Mouse (Mus musculus) bone marrow macrophage, adult 2 months (primary cell): Measurements from ENCODE around the gene Hipk2. TPM values are rescaled to one million over a fixed set of nuclear protein-coding genes. Genes with fewer than 3 reads are reported as not detected.
A peak's percentile ranks its signal among the peaks of the same experiment; 100 is the strongest.

Source experiments
- H3K27ac ChIP-seq: 2 replicates; pipeline ENCODE4 v1.5.1; 2012; ENCODE audit warnings: low read depth, low read length; ENCODE audit not compliant: insufficient read depth
- H3K4me1 ChIP-seq: 2 replicates; pipeline ENCODE4 v1.6.1; 2012; ENCODE audit warnings: low read length; ENCODE audit not compliant: control insufficient read depth, insufficient read depth
- H3K4me3 ChIP-seq: 2 replicates; pipeline ENCODE4 v1.5.1; 2012; ENCODE audit warnings: mild to moderate bottlenecking, low read length, moderate library complexity; ENCODE audit not compliant: insufficient read depth
- CTCF ChIP-seq: IDR thresholded peaks from 2 replicates; pipeline ENCODE4 v1.5.1; 2012; ENCODE audit warnings: low read depth, mild to moderate bottlenecking, low read length, moderate library complexity
- POLR2A ChIP-seq: IDR thresholded peaks from 2 replicates; pipeline ENCODE4 v1.6.1; 2012; ENCODE audit warnings: mild to moderate bottlenecking, low read depth, low read length, borderline replicate concordance
- polyA plus RNA-seq: library from polyadenylated mRNA; stranded (reverse); fragments of >200 nt; gene quantifications from 2 replicates; pipeline ENCODE4 v1.2.4, GENCODE M21; 2012; ENCODE audit not compliant: missing spikeins, insufficient read depth, insufficient read length

Gene Hipk2
- polyA plus RNA-seq = 18.7 and 20.9 TPM in 2 replicates

DNA sequence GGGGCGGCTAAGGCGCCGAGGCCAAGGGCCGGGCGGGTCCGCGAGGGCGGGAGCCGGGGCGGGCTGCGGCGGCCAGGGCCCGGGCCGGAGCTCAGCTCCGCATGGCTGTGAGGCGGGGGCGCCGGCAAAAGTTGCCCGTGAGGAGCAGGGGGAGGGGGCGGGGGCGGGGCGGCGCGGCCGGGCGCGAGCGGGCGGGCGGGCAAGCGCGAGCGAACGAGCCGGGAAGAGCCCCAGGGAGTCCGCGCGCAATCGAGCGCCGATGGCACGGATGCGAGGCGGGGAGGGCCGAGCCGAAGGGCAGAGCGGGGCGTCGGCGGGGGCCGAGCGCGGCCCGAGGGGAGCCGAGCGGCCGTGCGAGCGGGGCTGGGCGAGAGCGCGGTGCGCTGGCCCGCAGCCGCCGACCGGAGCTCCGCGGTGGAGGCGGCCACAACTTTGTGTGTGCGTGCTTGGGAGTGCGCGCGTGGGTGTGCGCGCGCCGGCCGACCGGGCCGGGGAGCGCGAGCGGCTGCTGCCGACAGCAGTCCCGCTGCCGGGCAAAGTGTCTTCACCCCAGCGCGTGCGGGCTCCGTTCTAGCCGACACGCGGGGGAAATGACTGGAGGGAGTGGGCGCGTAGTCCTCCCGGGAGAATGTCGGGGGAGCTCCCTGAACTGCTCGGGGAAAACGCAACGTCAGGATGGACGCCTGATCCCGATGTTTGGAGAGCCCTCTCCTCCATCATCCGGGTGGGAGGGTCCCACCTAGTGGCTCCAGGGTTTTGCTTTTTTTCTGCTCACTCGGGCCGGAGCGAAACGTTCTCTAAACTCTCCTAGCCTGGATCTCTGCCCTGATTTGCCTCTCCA, at the start of gene Hipk2:
Gene Hipk2, minus strand, starts transcription at position 95 of the 841 bp plus-strand sequence.
- Histone ChIP-seq H3K4me3 (peak within 1 kb of the TSS; percentile 99), H3K27ac (peak within 1 kb of the TSS; percentile 68), H3K4me1 (peaks cover 19% of the 10 kb centered on the region)
- TF ChIP-seq CTCF (no peak), POLR2A (no peak)

DNA sequence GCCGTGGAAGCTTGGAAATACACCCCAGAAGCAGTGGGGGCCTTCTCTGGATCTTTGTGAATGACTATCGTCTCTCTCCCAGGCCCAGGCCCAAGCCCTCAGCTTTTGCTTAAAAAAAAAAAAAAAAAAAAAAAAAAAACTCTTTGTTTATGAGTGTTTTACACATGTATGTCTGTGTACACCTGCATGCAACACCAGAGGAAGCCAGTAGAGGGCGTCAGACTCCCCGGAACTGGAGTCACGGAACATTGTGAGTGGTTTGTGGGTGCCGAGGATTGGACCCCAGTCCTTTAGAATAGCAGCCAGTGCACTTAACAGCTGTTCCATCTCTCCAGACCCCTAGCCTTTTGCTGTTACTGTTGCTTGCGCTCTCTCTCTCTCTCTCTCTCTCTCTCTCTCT, 49.8 kb upstream of the Hipk2 start:
- no peaks in the 10 kb centered on the region; the same call in 1 of the 2 replicates for H3K4me1 ChIP-seq
- no peak overlapping the region for H3K4me3 ChIP-seq
- no peak overlapping the region for H3K27ac ChIP-seq
- TF ChIP-seq CTCF (peak; percentile 22; the same call in 1 of the 2 replicates), POLR2A (no peak)

DNA sequence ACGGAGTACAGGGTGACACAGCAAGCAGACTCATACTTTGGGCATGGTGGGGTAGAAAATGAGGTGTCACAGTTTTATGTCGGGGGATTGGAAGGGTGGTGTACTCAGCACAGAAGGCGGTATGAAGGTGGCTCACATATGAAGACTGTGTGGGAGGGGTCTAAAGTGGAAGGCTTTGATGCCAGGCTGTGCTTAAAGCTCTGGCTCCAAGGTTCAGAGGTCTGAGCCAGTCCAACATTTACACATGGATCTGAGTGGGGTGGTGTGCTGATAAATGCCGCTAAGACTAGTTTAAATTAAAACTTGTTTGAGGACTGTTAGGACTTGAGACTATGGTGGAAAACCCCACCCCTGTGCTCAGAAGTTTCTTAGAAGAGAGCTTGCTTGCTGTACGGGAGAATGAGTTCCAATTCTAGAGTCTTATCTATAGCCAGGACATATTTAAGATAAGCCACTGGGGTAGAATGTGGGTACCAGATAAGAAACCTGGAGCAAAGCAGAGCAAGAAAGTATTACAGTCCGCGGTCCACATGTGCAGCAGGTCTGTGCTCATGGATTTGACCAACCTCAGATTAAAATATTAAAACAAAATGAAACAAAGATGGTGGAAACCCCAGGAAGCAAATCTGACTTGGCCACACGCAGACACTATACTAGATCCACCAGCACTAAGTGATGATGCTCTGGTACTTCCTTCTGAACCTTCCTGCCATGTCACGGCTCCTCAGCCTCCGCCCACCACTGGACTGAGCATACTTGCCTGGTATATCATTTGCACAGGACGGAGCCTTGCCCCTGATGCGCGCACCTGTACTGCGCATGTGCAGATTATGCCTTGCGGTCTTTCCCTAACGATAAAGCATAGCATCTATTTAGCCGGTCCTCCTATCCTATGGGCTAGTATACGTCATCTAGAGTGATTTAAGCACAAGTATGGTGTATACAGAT, 48.2 kb upstream of the Hipk2 start:
- H3K4me3 ChIP-seq = no peak overlapping the region
- no peak for TF ChIP-seq CTCF
- no peak for TF ChIP-seq POLR2A
- H3K27ac ChIP-seq = no peak overlapping the region
- H3K4me1 ChIP-seq = peaks cover 7% of the 10 kb centered on the region

DNA sequence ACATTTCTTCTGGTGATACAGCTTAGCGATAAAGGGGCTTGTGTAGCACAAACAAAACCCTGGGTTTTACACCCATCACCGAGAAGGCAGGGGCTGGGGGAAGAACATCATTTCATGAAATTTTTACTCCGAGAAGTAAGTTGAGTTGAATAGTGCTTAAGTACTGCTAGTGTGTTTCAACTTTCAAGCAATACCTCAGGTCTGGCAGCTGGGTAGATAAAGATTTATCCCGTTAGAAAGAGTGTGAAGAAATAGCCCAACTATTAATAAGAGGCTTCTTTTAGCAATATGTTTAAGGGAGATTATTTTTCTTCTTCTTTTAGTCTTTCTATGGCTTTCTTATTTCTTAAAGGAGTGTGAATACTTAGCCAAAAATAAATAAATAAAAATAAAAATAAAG, 47.5 kb upstream of the Hipk2 start:
- Histone ChIP-seq H3K4me1 (peaks cover 9% of the 10 kb centered on the region), H3K4me3 (no peak overlapping the region), H3K27ac (no peak overlapping the region)

DNA sequence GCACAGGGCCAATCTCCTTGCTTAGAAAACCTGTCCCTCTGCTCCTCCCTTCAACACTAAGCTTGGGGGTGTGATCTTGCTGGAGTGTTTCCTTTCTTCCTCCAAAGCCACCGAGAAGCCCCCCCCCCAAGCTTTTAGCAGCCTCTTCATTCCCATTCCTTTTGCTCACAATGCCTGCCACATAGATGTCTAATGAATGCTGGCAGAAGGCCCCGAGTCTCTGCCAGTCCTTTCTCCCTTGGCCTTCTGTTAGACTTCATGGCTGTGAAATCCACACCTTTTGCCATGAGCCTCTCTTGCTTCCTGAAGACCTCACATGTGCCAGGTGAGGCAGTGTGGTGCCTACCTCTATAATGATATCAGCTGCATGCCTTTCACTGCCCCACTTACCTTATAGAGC, 46.6 kb upstream of the Hipk2 start:
- H3K27ac ChIP-seq = no peak overlapping the region
- no peak for TF ChIP-seq CTCF
- no peak for TF ChIP-seq POLR2A
- no peak overlapping the region for H3K4me3 ChIP-seq
- H3K4me1 ChIP-seq = peaks cover 18% of the 10 kb centered on the region

More for the DNA sequence above, 47.5 kb upstream of the Hipk2 start:
- TF ChIP-seq POLR2A (no peak), CTCF (no peak)

DNA sequence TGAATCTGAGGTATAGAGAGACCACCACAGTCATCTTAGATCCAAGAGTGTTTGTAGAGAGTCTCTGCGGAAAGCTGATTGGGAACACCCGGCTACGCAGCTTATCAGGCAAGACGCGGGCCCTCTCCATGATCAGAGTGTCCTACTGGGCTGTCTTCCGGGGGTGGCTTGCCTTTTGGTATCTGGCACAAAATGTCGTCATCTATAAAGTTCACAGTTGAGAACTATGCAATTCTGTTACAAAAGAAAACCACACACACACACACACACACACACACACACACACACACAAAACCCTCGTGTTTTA, 45.8 kb upstream of the Hipk2 start:
- Histone ChIP-seq H3K4me3 (no peak overlapping the region), H3K27ac (no peak overlapping the region), H3K4me1 (peaks cover 23% of the 10 kb centered on the region)
- TF ChIP-seq CTCF = no peak
- TF ChIP-seq POLR2A = no peak

DNA sequence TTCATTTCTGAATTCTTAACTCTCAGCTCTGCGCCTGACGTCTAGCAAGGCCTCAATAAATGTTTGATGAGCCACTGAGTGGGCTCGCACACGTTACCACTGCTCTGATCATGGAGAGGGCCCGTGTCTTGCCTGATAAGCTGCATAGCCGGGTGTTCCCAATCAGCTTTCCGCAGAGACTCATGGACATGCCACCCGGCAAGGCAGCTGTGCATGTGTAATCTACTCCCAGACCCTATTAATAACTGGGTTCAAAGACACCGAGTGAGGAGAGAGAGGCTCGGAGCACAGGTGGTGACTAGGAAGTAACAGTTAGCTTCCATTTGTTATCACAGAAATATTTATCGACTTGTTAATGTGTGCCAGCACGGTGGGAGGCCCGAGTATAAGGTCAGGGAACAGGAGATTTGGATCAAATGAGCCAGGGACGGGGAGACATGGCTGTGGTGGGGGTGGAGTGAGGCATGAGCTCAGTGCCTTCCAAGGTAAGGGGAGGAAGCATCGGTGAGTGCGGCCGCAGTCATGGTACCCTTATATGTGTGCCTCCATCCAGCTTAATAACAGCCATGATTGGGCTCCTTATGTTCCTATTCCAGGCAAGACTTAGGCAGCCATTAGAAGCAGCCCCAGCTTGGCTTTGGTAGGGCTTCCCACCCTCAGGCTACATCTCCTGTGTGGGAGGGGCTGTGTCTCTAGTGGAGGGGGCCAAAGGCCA, 45.3 kb upstream of the Hipk2 start:
- TF ChIP-seq CTCF (no peak), POLR2A (no peak)
- Histone ChIP-seq H3K4me3 (no peak overlapping the region), H3K4me1 (peaks cover 23% of the 10 kb centered on the region), H3K27ac (no peak overlapping the region)

DNA sequence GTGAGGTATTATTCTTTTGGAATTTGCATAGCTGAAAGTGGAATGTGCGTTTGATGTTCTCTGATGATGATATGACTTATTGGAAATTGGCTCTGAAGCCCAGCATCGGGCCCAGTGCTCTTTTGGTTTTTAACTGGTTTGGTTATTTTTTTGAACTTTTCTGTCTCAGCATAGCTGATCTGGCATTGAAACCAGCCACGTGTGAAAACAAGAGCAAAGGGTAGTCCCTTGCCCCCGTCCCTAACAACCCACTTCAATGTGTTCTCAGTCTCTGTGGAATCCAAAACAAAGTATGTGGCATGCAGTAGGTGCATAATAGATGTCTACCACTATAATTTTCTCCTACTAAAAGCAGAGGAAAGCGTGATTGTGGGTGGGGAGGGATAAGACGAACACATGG, 44.2 kb upstream of the Hipk2 start:
- H3K27ac ChIP-seq = no peak overlapping the region
- peaks cover 23% of the 10 kb centered on the region for H3K4me1 ChIP-seq

DNA sequence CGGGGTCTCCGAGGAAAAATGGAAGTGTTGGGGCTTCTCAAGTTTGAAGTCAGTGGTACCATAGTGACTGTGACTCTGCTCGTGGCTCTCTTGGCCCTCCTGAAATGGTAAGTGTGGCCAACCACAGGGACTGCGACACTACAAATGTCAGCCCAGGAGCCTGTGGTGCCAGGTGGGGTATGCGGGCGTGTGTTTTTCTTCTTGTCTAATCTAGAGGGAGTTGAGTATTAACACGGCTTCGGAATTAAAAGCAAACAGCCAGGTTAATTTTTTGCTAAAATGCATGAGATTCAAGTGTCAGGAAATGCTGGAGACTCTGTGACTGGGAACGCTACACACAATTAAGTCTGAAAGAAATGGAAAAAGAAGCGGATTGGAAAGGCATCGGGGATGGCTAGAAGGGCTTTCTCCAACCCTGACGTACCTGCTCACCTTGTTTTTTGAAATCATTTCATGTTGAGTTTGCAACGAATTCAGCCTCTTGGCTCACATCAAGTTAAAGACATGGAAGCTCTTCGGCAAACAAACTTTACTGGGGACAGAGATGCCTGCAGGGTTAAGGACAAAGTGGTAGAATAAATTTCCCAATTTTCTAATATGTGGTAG, 43.3 kb upstream of the Hipk2 start:
- no peak for TF ChIP-seq CTCF
- TF ChIP-seq POLR2A = no peak
- Histone ChIP-seq H3K4me3 (peak overlapping the region; percentile 59), H3K4me1 (peaks cover 23% of the 10 kb centered on the region), H3K27ac (peak overlapping the region; percentile 69)

More for the DNA sequence above, 44.2 kb upstream of the Hipk2 start:
- H3K4me3 ChIP-seq = peak overlapping the region; percentile 59
- no peak for TF ChIP-seq POLR2A
- TF ChIP-seq CTCF = no peak
